Mouse (Mus musculus) heart, adult 2 months (tissue): ENCODE data around the gene Aox2. TPM values are rescaled to one million over a fixed set of nuclear protein-coding genes. Genes with fewer than 3 reads are reported as not detected.

ENCODE experiments used
- DNase-seq, 2 experiments: peaks; one replicate each; pipeline ENCODE4 v3.0.0; 2021
- H3K27ac ChIP-seq: fragments of 200-600 bp; 2 replicates; pipeline ENCODE4 v1.8.1; 2022
- H3K27me3 ChIP-seq: fragments of 200-500 bp; 2 replicates; pipeline ENCODE4 v1.6.1; 2012; ENCODE audit warnings: mild to moderate bottlenecking, low read length, inconsistent platforms, mixed read lengths; ENCODE audit not compliant: control insufficient read depth, insufficient read depth
- H3K36me3 ChIP-seq: fragments of 200-500 bp; 2 replicates; pipeline ENCODE4 v1.6.1; 2012; ENCODE audit warnings: low read length, inconsistent platforms; ENCODE audit not compliant: control insufficient read depth, insufficient read depth
- H3K4me1 ChIP-seq: fragments of 200-500 bp; 2 replicates; pipeline ENCODE4 v1.6.1; 2011; ENCODE audit warnings: low read length; ENCODE audit not compliant: control insufficient read depth, insufficient read depth
- H3K4me3 ChIP-seq: fragments of 200-600 bp; 2 replicates; pipeline ENCODE4 v1.8.1; 2022
- H3K79me2 ChIP-seq: fragments of 200-500 bp; replicated peaks from 2 replicates; pipeline ENCODE4 v1.6.1; 2012; ENCODE audit warnings: mild to moderate bottlenecking, inconsistent platforms, low read length, moderate library complexity, mixed read lengths; ENCODE audit not compliant: control insufficient read depth, insufficient read depth
- H3K9ac ChIP-seq: fragments of 200-500 bp; 2 replicates; pipeline ENCODE4 v1.6.1; 2012; ENCODE audit warnings: low read depth, mild to moderate bottlenecking, control low read depth, inconsistent platforms, low read length, mixed read lengths
- CTCF ChIP-seq: fragments of 200-600 bp; IDR thresholded peaks from 2 replicates; pipeline ENCODE4 v1.8.1; 2022; ENCODE audit warnings: antibody characterized with exemption, mild to moderate bottlenecking, moderate library complexity
- EP300 ChIP-seq: fragments of 200-500 bp; IDR thresholded peaks from 2 replicates; pipeline ENCODE4 v1.6.1; 2011; ENCODE audit warnings: low read depth, low read length, control low read depth; ENCODE audit not compliant: insufficient read depth
- POLR2A ChIP-seq: fragments of 200-500 bp; IDR thresholded peaks from 2 replicates; pipeline ENCODE4 v1.6.1; 2011; ENCODE audit warnings: mild to moderate bottlenecking, low read depth, low read length, control low read depth; ENCODE audit not compliant: insufficient read depth
- WGBS: fragments of 180-500 bp; shearing (Covaris S2); methylation state at CpG from one replicate; pipeline ENCODE4 v1.1.7; 2018; 5-methylcytosine and 5-hydroxymethylcytosine counted together
- intact Hi-C: fragments of 180-260 bp; cut with DNase I; formaldehyde crosslinking; loops from one replicate; pipeline ENCODE4 v1.15.1; 2025
- polyA plus RNA-seq: library from polyadenylated mRNA; depleted of rRNA; stranded (reverse); fragments of >200 nt; gene quantifications from 2 replicates; pipeline ENCODE4 v1.2.3, GENCODE M21; 2012
- total RNA-seq, 2 experiments: library from RNA; stranded (reverse); gene quantifications; 2 replicates each; pipeline ENCODE4 v1.2.3; 2021

Aox2 gene
- total and polyA plus RNA-seq, 3 experiments = not detected

GRCm38 (mm10) chr1:58302015-58302414, 23.9 kb downstream of the Aox2 start:
- no peak for TF ChIP-seq CTCF
- no peak for TF ChIP-seq EP300
- TF ChIP-seq POLR2A = no peak
- no peaks in the 10 kb centered on the region for H3K27me3 ChIP-seq
- no peak overlapping the region for H3K9ac ChIP-seq
- no peak overlapping the region for H3K4me3 ChIP-seq
- no peak for DNase-seq
- H3K27ac ChIP-seq = no peak overlapping the region
- intact Hi-C loops = no loop called here
- no peaks in the 10 kb centered on the region for H3K36me3 ChIP-seq
- WGBS = 75% methylated on average over 6 of the region's 6 CpGs
- H3K4me1 ChIP-seq = peaks cover 4% of the 10 kb centered on the region
- H3K79me2 ChIP-seq = no peaks in the 10 kb centered on the region

DNA sequence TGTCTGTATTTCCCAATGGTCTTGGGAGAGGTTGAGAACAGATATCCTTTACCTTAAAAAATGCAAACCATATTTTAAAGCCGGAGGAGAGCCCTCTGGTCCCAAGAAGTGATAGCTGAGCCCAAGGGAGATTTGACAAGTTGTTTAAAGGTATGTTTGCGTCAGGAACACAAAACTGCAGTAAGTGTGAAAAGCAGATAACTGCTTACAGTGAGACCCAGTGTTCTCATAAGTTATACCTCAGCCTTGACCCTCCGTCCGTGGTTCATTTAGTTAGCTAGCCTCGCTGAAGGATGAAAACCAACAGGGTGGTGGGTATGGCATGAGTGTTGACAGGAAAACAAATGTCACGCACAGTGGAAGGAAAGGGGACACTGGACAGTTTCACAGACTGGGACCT, 24.9 kb downstream of the Aox2 start:
- peaks cover 4% of the 10 kb centered on the region for H3K4me1 ChIP-seq
- intact Hi-C loops = no loop called here
- H3K4me3 ChIP-seq = no peak overlapping the region
- no peak overlapping the region for H3K27ac ChIP-seq
- TF ChIP-seq EP300 (no peak), POLR2A (no peak), CTCF (no peak)
- H3K27me3 ChIP-seq = no peaks in the 10 kb centered on the region
- H3K79me2 ChIP-seq = no peaks in the 10 kb centered on the region
- WGBS = 81% methylated on average over 6 of the region's 6 CpGs
- no peak overlapping the region for H3K9ac ChIP-seq
- H3K36me3 ChIP-seq = no peaks in the 10 kb centered on the region
- DNase-seq = no peak

DNA sequence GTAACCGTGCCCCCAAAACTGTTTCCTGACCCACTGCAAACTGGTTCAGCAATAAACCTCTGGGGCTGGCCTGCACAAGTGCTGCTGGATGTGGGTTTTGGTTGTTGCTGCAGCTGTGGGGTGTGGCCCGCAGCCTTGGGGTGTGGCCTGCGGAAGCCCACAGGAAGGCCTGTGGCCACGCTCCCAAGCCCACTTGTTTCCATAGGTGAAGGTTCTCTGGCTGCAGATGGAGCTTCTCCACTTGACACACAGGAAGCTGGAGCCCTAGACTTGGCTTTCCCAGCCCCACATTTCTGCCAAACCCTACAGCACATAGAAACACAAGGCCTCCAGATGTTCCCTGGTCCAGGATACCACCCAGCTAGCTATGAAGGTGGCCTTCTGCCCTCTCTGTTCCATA, 25.6 kb downstream of the Aox2 start:
- DNase-seq = peak; percentile 49 to 64
- WGBS = 62% methylated on average over 4 of the region's 4 CpGs
- no peak overlapping the region for H3K27ac ChIP-seq

DNA sequence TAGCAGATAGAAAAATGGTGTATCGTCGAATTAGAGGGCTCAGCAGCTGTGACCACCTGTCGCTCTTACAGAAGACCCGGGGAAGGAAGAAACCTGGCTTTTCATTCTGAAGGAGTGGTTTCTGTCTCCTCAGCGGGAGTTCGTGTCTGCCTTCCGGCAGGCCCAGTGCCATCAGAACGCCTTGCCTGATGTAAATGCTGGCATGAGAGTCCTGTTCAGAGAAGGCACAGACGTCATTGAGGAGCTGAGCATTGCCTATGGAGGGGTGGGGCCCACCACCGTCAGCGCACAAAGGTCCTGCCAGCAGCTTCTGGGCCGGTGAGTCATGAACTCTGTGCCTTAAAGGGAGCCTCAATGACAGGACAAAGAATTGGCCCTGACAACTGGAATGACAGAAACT, 26.2 kb downstream of the Aox2 start:
- Histone ChIP-seq H3K9ac (no peak overlapping the region), H3K27ac (no peak overlapping the region; the same call in 1 of the 2 replicates), H3K4me1 (peaks cover 4% of the 10 kb centered on the region), H3K27me3 (no peaks in the 10 kb centered on the region), H3K4me3 (no peak overlapping the region), H3K36me3 (no peaks in the 10 kb centered on the region), H3K79me2 (no peaks in the 10 kb centered on the region)
- intact Hi-C loops = no loop called here
- 51% methylated on average over 12 of the region's 12 CpGs for WGBS
- TF ChIP-seq POLR2A (no peak), EP300 (no peak), CTCF (no peak)
- DNase-seq = peak; percentile 31 to 39

More for the DNA sequence above, 25.6 kb downstream of the Aox2 start:
- no peaks in the 10 kb centered on the region for H3K79me2 ChIP-seq
- H3K4me3 ChIP-seq = no peak overlapping the region
- intact Hi-C loops = no loop called here
- peaks cover 4% of the 10 kb centered on the region for H3K4me1 ChIP-seq
- no peaks in the 10 kb centered on the region for H3K27me3 ChIP-seq
- TF ChIP-seq POLR2A (no peak), CTCF (no peak), EP300 (no peak)
- no peaks in the 10 kb centered on the region for H3K36me3 ChIP-seq
- no peak overlapping the region for H3K9ac ChIP-seq

DNA sequence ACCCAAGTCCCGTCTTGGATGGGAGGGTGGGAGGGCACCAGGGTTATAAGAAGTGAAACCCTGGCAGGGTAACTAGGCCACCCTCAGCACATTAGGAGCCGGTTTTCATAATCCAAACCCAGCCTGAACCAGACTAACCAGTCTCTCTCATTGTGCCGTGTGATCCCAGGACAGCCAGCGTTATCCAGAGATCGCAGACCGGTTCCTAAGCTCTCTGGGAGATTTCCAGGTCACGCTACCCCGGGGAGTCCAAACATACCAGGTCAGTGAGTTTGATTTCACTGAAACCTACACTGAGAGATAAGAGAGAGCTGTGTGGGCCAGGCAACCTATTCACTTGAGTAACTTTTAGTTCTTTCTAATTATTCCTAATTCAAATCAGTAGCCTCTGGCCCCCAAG, 29.1 kb downstream of the Aox2 start:
- H3K27me3 ChIP-seq = no peaks in the 10 kb centered on the region
- peaks cover 4% of the 10 kb centered on the region for H3K4me1 ChIP-seq
- TF ChIP-seq EP300 = no peak
- TF ChIP-seq POLR2A = no peak
- no peak for TF ChIP-seq CTCF
- H3K79me2 ChIP-seq = no peaks in the 10 kb centered on the region
- DNase-seq = no peak
- intact Hi-C loops = no loop called here
- no peak overlapping the region for H3K9ac ChIP-seq
- WGBS = 64% methylated on average over 8 of the region's 8 CpGs
- no peak overlapping the region for H3K27ac ChIP-seq
- H3K36me3 ChIP-seq = no peaks in the 10 kb centered on the region
- H3K4me3 ChIP-seq = no peak overlapping the region

GRCm38 (mm10) chr1:58308594-58308993, 30.5 kb downstream of the Aox2 start:
- Histone ChIP-seq H3K79me2 (no peaks in the 10 kb centered on the region), H3K36me3 (no peaks in the 10 kb centered on the region), H3K27me3 (no peaks in the 10 kb centered on the region), H3K27ac (no peak overlapping the region), H3K4me1 (peaks cover 2% of the 10 kb centered on the region), H3K4me3 (no peak overlapping the region), H3K9ac (no peak overlapping the region)
- TF ChIP-seq EP300 = no peak
- TF ChIP-seq CTCF = no peak
- TF ChIP-seq POLR2A = no peak
- no peak for DNase-seq
- intact Hi-C loops = no loop called here
- WGBS = 83% methylated on average over 8 of the region's 8 CpGs
